Mouse (Mus musculus) urinary bladder, postnatal 36 days (tissue): ENCODE measurements around the gene Vsx1.

Experiments used
- DNase-seq, 2 experiments: peaks; one replicate each; pipeline ENCODE4 v3.0.0; 2022; ENCODE audit warnings: low spot score in 2 of 2, mixed read lengths in 1 of 2

Gene Vsx1

DNA sequence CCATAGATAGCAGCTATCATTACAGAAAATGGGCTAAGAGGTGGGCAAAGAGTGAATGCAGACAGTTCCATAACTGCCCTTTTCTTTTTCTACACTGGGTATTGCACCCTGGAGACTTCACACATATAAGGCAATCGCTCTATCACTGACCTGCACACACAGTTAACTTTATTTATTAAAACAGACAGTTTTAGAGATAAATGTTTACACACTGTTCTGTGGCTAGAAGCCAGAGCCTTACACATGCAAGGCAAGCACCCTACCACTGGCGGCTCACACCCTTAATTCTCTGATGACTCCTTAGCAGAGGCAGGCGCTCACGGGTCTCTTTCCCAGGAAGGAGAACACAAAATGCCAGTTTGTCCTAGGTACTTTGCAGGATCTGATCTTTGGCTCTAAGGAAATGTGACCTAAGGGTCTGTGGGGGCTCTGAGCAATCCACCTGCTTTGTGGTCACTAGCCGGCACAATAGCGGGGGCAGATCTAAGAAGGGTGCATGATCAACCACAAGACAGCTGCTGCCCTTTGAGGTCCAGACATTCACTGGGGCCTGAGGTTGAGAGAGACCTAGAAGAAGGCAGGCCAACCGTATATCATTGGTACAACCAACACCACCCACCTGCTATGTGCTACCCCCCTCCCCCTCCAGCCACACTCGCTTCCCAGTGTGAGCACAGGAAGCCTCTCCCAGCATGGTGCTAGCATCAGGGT, 42.6 kb downstream of the Vsx1 start:
- no peak for DNase-seq

DNA sequence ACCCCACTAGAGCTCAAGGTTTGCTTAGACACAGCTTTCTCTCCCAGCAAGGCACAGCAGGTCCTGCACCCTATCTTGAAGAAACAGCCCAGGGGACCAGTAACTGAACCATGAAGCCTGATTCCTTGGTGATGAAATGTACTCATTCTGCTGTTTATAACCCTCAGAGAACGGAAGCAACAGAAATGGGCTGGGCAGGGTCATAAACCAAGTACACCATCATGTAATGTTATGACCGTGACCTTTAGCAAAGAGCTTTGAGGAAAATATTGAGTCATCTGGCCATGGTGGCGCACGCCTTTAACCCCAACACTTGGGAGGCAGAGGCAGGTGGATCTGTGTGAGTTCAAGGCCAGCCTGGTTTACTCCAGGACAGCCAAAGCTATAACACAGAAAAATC, 43.9 kb downstream of the Vsx1 start:
- no peak for DNase-seq

DNA sequence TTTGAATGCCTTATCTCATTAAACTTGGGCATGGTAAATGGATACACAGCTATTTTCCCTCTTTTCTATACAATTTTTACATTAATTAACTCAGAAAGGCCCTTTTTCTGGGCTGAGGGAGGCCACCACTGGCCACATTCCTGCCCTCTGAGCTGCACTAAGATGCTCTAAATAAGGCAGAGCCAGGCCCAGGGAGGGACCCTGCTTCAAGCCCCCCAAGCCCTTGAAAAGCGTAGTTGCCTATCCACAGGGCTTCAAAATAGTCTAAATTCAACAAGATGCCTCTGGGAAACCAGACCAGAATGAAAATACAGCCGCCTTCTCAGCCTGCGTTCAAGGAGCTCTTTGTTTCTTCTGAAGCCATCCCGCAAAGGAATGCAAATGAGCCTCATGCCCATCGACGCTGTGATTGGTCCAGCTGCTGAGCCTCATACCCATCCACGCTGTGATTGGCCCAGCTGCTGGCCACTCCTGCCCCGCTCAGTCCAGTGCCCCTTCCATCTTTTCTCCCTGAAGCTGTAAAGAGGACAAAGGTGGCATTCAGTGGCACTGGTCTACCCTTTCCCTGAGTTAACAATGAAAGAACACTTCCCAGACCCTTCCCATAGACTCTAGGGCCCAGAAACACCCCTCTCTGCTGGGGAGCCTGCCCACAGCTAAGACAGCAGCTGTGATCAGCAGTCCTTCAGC, 45.3 kb downstream of the Vsx1 start:
- DNase-seq = no peak

DNA sequence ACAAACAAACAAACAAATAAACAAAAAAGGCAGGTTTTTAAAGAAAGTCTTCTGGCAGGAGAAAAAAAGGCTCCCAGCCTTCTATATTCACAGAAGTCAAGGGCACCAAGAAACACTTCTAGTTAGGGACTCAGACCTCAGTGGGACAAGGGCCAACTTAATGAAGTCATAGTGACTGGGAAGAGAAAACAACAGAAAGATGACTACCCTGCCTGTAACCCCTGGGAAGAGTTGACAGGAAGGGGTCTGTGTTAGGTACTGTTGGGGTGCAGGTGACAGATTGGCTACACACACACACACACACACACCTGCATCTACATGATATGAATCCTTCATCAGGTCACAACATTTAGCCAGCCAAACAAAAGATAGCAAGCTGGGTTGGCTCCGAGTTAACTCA, 46.0 kb downstream of the Vsx1 start:
- DNase-seq = no peak

DNA sequence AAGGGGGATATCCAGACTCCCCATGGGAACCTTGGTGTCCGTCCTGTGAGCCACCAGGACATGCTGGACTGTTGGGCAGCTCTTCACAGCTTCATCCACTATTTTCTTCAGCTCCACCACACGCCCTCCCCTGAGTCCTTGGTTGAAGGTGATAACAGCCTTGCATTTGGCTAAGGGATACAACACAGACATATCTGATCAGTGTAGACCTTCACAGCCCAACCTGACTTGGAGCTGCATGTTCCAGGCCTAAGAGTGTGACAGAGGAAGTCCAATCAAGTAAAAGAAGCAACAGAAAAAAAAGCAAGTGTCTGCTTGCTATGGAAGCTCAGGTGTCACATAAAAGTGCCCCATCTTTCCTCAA, 50.8 kb downstream of the Vsx1 start:
- no peak for DNase-seq

DNA sequence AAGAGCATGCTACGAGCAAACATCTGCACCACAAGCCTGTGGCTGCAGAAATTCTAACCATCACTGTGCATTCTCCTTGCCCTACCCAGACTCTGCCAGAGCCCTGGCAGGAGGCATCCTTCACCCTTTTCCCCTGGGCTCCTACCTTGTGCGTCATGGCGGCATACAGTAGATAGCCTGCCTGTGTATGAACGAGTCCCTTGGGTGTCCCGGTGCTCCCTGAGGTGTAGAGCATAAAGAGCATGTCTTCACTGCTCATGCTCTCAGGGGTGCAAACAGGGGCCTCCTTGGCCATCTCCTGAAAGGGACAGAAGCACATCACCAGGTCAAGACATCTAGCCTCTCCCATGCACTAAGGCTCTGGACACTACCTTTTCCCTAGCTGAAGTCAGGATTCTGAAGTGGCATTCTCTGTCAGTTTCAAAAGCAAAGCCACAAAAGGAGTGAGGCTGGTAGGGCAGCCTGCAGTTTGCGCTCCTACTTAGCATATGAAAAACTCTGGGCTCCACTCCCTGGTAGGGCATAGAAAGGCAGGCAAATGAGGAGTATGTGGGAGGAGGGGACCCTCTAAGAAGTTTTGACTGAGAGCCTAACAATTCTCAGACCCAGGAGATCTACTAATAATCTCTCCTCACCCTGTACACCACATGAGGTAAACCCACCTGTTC, 51.3 kb downstream of the Vsx1 start:
- no peak for DNase-seq

DNA sequence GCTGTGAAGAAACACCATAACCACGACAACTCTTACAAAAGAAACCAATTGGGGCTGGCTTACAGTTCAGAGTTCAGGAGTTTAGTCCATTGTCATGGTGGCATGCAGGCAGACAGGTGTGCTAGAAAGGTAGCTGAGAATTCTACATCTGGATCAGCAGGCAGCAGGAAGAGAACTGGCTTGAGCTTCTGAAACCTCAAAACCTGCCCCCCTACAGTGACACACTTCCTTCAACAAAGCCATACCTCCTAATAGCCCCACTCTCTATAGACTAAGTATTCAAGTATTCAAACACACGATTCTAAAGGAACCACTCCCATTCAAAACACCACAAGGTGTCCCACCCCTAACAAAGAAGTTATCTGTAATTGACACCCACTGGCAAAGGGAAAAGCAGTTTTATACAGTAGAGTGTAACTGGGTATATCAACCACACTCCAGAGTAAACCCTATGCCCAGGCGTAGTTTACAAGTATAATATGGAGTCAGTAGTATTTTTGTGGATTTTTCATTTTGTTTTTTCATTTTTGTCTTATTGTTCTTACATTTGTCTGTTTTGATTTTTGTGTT, 53.2 kb downstream of the Vsx1 start:
- no peak for DNase-seq
